Mouse (Mus musculus) testis, adult 2 months (tissue): Measurements from ENCODE around the gene Cpne5.

Experiments
- CTCF ChIP-seq: fragments of 200-500 bp; IDR thresholded peaks from 2 replicates; pipeline ENCODE4 v1.5.1; 2012; ENCODE audit warnings: low read depth, mild to moderate bottlenecking, inconsistent platforms, low read length, moderate library complexity; ENCODE audit not compliant: control insufficient read depth, insufficient read depth, insufficient replicate concordance
- POLR2A ChIP-seq: fragments of 200-500 bp; IDR thresholded peaks from 2 replicates; pipeline ENCODE4 v1.6.1; 2012; ENCODE audit warnings: low read depth, mild to moderate bottlenecking, inconsistent platforms, low read length, moderate library complexity; ENCODE audit not compliant: control insufficient read depth

- no peak for TF ChIP-seq CTCF
- TF ChIP-seq POLR2A, result no peak
Measured at GRCm38 (mm10) chr17:29261603-29262258, 23.8 kb upstream of the Cpne5 start.
